Mouse (Mus musculus) ovary, postnatal 36 days (tissue): ENCODE measurements at regions not wholly inside any gene's neighbourhood (a gene's known extent, or its start where the extent isn't known, plus 50 kb on each side); places are given as distances from the start of the nearest gene placed in this dataset.

Experiments used
- DNase-seq: peaks from one replicate; pipeline ENCODE4 v3.0.0; 2022; ENCODE audit warnings: low spot score, mixed read lengths

DNA sequence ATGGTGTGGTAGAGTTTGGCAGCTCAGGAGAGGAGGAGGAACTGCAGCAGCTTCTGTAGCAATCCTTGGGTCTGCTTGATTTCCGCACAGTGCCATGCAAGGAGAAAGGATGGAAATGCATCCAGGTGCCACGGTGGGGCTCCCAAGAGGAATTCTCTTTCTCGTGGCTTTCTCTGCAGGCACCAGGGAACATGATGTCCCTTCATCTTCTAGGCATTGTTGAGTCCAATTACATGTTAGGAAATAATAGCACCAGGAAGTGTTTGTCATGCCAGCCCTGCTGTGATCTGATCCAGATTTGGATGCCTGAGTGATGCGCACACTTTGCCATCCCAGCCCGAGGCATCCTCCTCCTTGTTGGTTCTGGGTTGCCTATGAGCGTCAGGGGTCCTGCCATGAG lies 72.6 kb upstream of the Agap1 start:
- no peak for DNase-seq

DNA sequence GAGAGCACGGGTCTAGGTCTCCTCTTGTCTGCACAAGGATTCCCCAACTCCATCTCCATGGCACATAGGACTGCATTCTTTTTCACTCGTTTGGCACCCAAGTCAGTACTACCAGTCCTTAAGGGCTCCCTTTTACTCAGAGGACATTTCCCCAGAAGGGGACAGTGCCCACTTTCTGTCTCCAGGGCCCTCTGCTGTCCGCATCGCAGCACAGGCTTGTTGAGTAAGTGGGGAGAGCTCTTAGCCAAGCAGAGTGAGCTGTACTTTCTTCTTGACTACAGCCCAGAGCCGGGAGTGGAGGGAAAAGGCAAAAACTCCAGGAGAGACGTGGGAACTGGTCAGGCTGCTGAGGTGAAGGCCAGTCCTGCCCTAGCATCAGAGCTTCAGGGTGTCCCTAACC lies 69.5 kb upstream of the Agap1 start:
- no peak for DNase-seq

DNA sequence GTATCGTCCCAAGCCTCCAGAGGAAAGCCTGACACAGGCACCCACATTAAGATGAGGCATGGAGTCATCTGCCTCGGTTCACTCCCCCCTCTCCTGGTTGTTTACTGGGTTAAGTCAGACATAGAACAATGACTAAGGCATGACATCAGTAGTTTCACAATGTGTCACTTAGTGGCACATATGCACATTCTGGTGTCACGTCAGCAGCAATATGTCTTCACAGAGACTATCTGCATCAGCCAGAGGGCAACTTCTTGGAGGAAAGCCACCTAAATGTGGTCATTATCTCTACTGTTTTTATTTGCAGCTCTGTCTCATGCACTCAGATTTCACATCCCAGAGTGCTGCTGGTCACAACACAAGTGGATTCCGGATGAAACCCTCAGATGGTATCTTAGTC lies 61.9 kb upstream of the Agap1 start:
- DNase-seq: no peak

DNA sequence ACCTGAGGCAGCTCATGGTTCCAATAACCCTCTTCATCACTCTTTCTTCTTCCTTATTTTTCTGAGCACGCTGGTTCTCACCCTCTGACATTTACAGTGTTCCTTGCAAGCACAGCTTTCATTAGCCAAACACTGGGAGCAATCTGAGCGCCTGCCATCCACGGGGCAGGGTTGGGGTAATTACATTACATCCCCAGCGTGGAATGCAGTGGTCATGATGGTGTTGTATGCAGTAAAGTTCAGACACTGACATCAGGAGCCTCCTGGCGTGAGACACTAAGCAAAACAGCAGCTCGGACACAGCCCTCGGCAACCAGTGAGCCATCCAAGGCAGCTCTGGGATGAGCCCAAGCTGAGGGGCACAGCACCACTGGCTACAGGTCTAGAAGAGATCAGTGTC lies 60.1 kb upstream of the Agap1 start:
- no peak for DNase-seq

DNA sequence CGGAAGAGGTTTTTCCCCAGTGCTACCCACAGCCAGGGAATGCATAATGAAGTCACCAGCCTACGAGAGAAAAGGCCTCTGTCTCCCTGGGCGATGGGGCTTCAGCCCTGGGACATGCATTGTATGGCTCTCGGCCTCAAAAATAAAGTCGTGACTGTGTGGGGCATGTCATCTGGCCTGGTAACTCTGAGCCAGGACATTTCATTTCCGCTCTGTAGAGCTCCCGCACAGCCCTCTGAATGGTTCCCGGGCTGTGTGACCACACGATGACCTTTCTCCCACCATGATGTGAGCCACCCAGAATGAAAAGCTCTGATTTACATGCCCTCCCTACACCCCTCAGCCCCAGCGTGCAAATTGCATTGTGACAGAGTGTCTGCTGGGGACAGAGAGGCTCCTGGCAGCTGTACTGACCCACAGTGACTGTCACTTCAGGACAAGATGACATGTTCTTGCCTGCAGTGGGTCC lies 53.8 kb upstream of the Agap1 start:
- no peak for DNase-seq

DNA sequence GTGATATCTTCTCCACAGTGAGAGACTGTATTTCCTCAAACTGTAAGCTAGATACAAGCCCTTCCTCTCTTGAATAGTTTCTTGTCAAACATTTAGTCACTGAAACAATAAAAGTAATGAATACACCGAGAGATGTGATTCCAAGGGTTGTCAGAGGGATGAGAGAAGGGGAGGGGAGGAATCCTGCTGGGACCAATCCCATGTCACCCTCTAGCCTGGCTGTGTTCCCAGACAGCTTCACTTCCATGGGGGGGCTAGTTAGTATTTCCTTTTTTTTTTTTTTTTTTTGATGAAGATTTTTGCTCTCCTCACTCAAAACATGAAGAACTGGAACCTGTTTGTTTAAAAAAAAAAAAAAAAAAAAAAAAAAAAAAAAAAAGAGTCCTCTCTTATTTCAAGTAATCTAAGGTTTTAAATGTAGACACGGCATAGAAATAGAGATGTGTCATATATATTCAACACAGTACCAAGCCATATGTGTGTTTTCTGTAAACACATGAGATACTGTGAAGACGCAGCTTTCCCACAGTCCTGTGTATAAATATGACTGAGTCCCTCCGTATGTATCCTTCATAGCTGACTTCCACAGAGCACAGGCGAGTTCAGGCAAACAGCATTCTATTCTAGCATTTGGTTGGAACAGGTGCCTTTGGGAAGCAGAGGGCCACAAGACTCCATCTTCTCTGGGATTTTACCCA lies 51.9 kb upstream of the Agap1 start:
- DNase-seq: no peak

DNA sequence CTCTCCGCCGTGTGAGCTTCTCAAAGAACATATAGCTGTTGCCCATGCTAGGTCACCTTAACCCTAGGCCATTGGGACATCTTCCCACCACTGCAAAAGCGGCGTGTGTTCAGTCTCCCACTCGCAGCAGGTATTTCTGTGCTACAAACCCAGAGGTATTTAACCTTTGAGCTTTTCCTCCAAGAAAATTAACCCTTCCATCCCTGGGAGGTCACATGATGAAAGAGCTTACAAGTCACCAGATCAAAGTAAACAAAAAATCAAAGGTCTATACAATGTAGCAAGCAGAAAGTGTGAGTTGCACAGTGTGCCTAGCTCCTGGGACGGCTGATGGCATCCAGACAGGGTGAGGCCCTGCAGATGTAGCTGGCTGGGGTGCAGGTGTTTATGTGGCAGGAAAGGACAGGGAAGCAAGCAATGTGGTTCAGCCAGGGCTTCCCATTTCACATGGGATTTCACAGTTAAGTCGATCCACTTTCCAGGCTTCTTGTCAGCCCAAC lies 51.0 kb upstream of the Agap1 start:
- no peak for DNase-seq
